Mouse (Mus musculus): ENCODE measurements around the gene Plk5. TPM values are rescaled to one million over a fixed set of nuclear protein-coding genes. Genes with fewer than 3 reads are reported as not detected.

Gene Plk5
- polyA plus RNA-seq, 1 experiment from 2014 or later, result 0.12 TPM

- no peaks in the 10 kb centered on the region for H3K9me3 ChIP-seq (replicated peaks)
- DNase-seq (no peak), ATAC-seq (ENCODE audit: low read depth) (no peak)
- H3K36me3 ChIP-seq, result peaks cover 35% of the 10 kb centered on the region
- H3K27me3 ChIP-seq, result peaks cover 8% of the 10 kb centered on the region
- WGBS (ENCODE audit: insufficient replicate concordance), result 51% methylated on average over 5 of the region's 5 CpGs
- peak overlapping the region; percentile 71 for H3K4me3 ChIP-seq (replicated peaks)
- peak overlapping the region; percentile 96 for H3K27ac ChIP-seq
- H3K4me1 ChIP-seq (replicated peaks), result peaks cover 66% of the 10 kb centered on the region
- H3K9ac ChIP-seq, result peak overlapping the region; percentile 83
- H3K4me2 ChIP-seq, result peak overlapping the region; percentile 98
These were observed 23.7 kb upstream of the Plk5 start for GRCm38 (mm10) chr10:80332525-80332989.

GRCm38 (mm10) chr10:80336263-80336662 lies 20.0 kb upstream of the Plk5 start:
- H3K9me3 ChIP-seq (replicated peaks), result no peaks in the 10 kb centered on the region
- H3K27me3 ChIP-seq, result peaks cover 20% of the 10 kb centered on the region
- DNase-seq (no peak), ATAC-seq (ENCODE audit: low read depth) (no peak)
- H3K4me1 ChIP-seq (replicated peaks), result peaks cover 51% of the 10 kb centered on the region
- no peak overlapping the region for H3K4me2 ChIP-seq
- H3K9ac ChIP-seq, result no peak overlapping the region
- H3K36me3 ChIP-seq, result peaks cover 35% of the 10 kb centered on the region
- H3K4me3 ChIP-seq (replicated peaks), result no peak overlapping the region
- WGBS (ENCODE audit: insufficient replicate concordance), result 73% methylated on average over 12 of the region's 12 CpGs
- H3K27ac ChIP-seq, result no peak overlapping the region

GRCm38 (mm10) chr10:80339941-80340750 lies 16.1 kb upstream of the Plk5 start:
- H3K27ac ChIP-seq, result no peak overlapping the region
- peaks cover 55% of the 10 kb centered on the region for H3K4me1 ChIP-seq (replicated peaks)
- H3K9ac ChIP-seq, result peak overlapping the region; percentile 15; the same call in 1 of the 2 replicates
- H3K4me2 ChIP-seq, result peak overlapping the region; percentile 59
- ATAC-seq (ENCODE audit: low read depth) (peak; percentile 32), DNase-seq (peak; percentile 81)
- peaks cover 15% of the 10 kb centered on the region for H3K36me3 ChIP-seq
- peaks cover 43% of the 10 kb centered on the region for H3K27me3 ChIP-seq
- no peaks in the 10 kb centered on the region for H3K9me3 ChIP-seq (replicated peaks)
- 18% methylated on average over 19 of the region's 19 CpGs for WGBS (ENCODE audit: insufficient replicate concordance)
- H3K4me3 ChIP-seq (replicated peaks), result peak overlapping the region; percentile 30

GRCm38 (mm10) chr10:80341026-80341425 lies 15.2 kb upstream of the Plk5 start:
- WGBS (ENCODE audit: insufficient replicate concordance), result 29% methylated on average over 21 of the region's 21 CpGs
- Histone ChIP-seq H3K4me2 (peak overlapping the region; percentile 82), H3K9ac (no peak overlapping the region), H3K27ac (no peak overlapping the region), H3K4me1 (replicated peaks) (peaks cover 63% of the 10 kb centered on the region), H3K36me3 (peaks cover 6% of the 10 kb centered on the region), H3K27me3 (peaks cover 47% of the 10 kb centered on the region), H3K4me3 (replicated peaks) (peak overlapping the region; percentile 56; the same call in 1 of the 2 replicates), H3K9me3 (replicated peaks) (no peaks in the 10 kb centered on the region)
- DNase-seq, result no peak
- no peak for ATAC-seq (ENCODE audit: low read depth)

GRCm38 (mm10) chr10:80341491-80342304 lies 14.6 kb upstream of the Plk5 start:
- H3K27ac ChIP-seq, result no peak overlapping the region
- peak overlapping the region; percentile 23 for H3K9ac ChIP-seq
- DNase-seq (no peak), ATAC-seq (ENCODE audit: low read depth) (no peak)
- H3K4me3 ChIP-seq (replicated peaks), result peak overlapping the region; percentile 56
- peaks cover 67% of the 10 kb centered on the region for H3K4me1 ChIP-seq (replicated peaks)
- peaks cover 52% of the 10 kb centered on the region for H3K27me3 ChIP-seq
- H3K9me3 ChIP-seq (replicated peaks), result no peaks in the 10 kb centered on the region
- H3K4me2 ChIP-seq, result peak overlapping the region; percentile 82
- H3K36me3 ChIP-seq, result no peaks in the 10 kb centered on the region
- 4% methylated on average over 47 of the region's 47 CpGs for WGBS (ENCODE audit: insufficient replicate concordance)

- H3K27ac ChIP-seq, result no peak overlapping the region
- peak overlapping the region; percentile 82 for H3K4me2 ChIP-seq
- 5% methylated on average over 26 of the region's 26 CpGs for WGBS (ENCODE audit: insufficient replicate concordance)
- H3K9ac ChIP-seq, result peak overlapping the region; percentile 75
- DNase-seq (no peak), ATAC-seq (ENCODE audit: low read depth) (no peak)
- H3K4me1 ChIP-seq (replicated peaks), result peaks cover 71% of the 10 kb centered on the region
- H3K4me3 ChIP-seq (replicated peaks), result peak overlapping the region; percentile 56
- H3K9me3 ChIP-seq (replicated peaks), result no peaks in the 10 kb centered on the region
- H3K36me3 ChIP-seq, result no peaks in the 10 kb centered on the region
- H3K27me3 ChIP-seq, result peaks cover 57% of the 10 kb centered on the region
These were observed 13.9 kb upstream of the Plk5 start for GRCm38 (mm10) chr10:80342305-80342748.

- under 1% methylated on average over 33 of the region's 33 CpGs for WGBS (ENCODE audit: insufficient replicate concordance)
- Histone ChIP-seq H3K36me3 (no peaks in the 10 kb centered on the region), H3K4me1 (replicated peaks) (peaks cover 76% of the 10 kb centered on the region), H3K27me3 (peaks cover 63% of the 10 kb centered on the region), H3K9ac (peak overlapping the region; percentile 75), H3K27ac (peak overlapping the region; percentile 98), H3K9me3 (replicated peaks) (no peaks in the 10 kb centered on the region), H3K4me3 (replicated peaks) (peak overlapping the region; percentile 56), H3K4me2 (peak overlapping the region; percentile 82)
- ATAC-seq (ENCODE audit: low read depth) (peak; percentile 8; the same call in 1 of the 2 replicates), DNase-seq (peak; percentile 66)
These were observed 13.4 kb upstream of the Plk5 start for GRCm38 (mm10) chr10:80342749-80343424.

- Histone ChIP-seq H3K9ac (peak overlapping the region; percentile 75), H3K4me2 (peak overlapping the region; percentile 82), H3K4me1 (replicated peaks) (peaks cover 82% of the 10 kb centered on the region), H3K27ac (peak overlapping the region; percentile 98), H3K4me3 (replicated peaks) (peak overlapping the region; percentile 56), H3K36me3 (no peaks in the 10 kb centered on the region), H3K27me3 (peaks cover 68% of the 10 kb centered on the region), H3K9me3 (replicated peaks) (no peaks in the 10 kb centered on the region)
- DNase-seq, result no peak
- WGBS (ENCODE audit: insufficient replicate concordance), result 21% methylated on average over 13 of the region's 13 CpGs
- 0 out of 2 replicates have a peak, but pooled peaks have one; percentile 6 for ATAC-seq (ENCODE audit: low read depth)
These were observed 12.8 kb upstream of the Plk5 start for GRCm38 (mm10) chr10:80343425-80343895.

GRCm38 (mm10) chr10:80344131-80344661 lies 12.1 kb upstream of the Plk5 start:
- Histone ChIP-seq H3K9ac (peak overlapping the region; percentile 75), H3K27ac (peak overlapping the region; percentile 98), H3K4me3 (replicated peaks) (peak overlapping the region; percentile 56), H3K27me3 (peaks cover 76% of the 10 kb centered on the region), H3K4me2 (peak overlapping the region; percentile 82), H3K4me1 (replicated peaks) (peaks cover 89% of the 10 kb centered on the region), H3K9me3 (replicated peaks) (no peaks in the 10 kb centered on the region), H3K36me3 (no peaks in the 10 kb centered on the region)
- 7% methylated on average over 9 of the region's 9 CpGs for WGBS (ENCODE audit: insufficient replicate concordance)
- peak; percentile 82 for ATAC-seq (ENCODE audit: low read depth)
- DNase-seq, result peak; percentile 84

- H3K27ac ChIP-seq, result peak overlapping the region; percentile 98
- peak overlapping the region; percentile 75 for H3K9ac ChIP-seq
- H3K4me3 ChIP-seq (replicated peaks), result peak overlapping the region; percentile 56
- H3K9me3 ChIP-seq (replicated peaks), result no peaks in the 10 kb centered on the region
- WGBS (ENCODE audit: insufficient replicate concordance), result 2% methylated on average over 16 of the region's 16 CpGs
- peaks cover 85% of the 10 kb centered on the region for H3K27me3 ChIP-seq
- peak; percentile 41 for ATAC-seq (ENCODE audit: low read depth)
- DNase-seq, result peak; percentile 73
- H3K4me2 ChIP-seq, result peak overlapping the region; percentile 82
- peaks cover 87% of the 10 kb centered on the region for H3K4me1 ChIP-seq (replicated peaks)
- H3K36me3 ChIP-seq, result no peaks in the 10 kb centered on the region
These were observed 11.1 kb upstream of the Plk5 start for GRCm38 (mm10) chr10:80345122-80345521.
